Mouse (Mus musculus) small intestine, adult 2 months (tissue): Measurements from ENCODE around the gene Cpa3. TPM values are rescaled to one million over a fixed set of nuclear protein-coding genes. Genes with fewer than 3 reads are reported as not detected.

ENCODE experiments used
- H3K27ac ChIP-seq: fragments of 200-500 bp; 2 replicates; pipeline ENCODE4 v1.5.1; 2012; ENCODE audit warnings: low read depth, low read length, control low read depth, inconsistent platforms; ENCODE audit not compliant: insufficient read depth
- H3K27me3 ChIP-seq: fragments of 200-500 bp; 2 replicates; pipeline ENCODE4 v1.6.1; 2012; ENCODE audit warnings: mild to moderate bottlenecking, moderate library complexity, low read length, inconsistent platforms; ENCODE audit not compliant: control insufficient read depth, insufficient read depth
- H3K36me3 ChIP-seq: fragments of 200-500 bp; 2 replicates; pipeline ENCODE4 v1.6.1; 2012; ENCODE audit warnings: mild to moderate bottlenecking, low read length, control low read depth, inconsistent platforms; ENCODE audit not compliant: control insufficient read depth, insufficient read depth
- H3K4me1 ChIP-seq: fragments of 200-500 bp; 2 replicates; pipeline ENCODE4 v1.6.1; 2012; ENCODE audit warnings: low read length, inconsistent platforms, mixed read lengths; ENCODE audit not compliant: control insufficient read depth, insufficient read depth, insufficient read length
- H3K4me3 ChIP-seq: fragments of 200-500 bp; 2 replicates; pipeline ENCODE4 v1.5.1; 2012; ENCODE audit warnings: low read depth, mild to moderate bottlenecking, control low read depth, inconsistent platforms, low read length, moderate library complexity
- CTCF ChIP-seq: fragments of 200-500 bp; IDR thresholded peaks from 2 replicates; pipeline ENCODE4 v1.5.1; 2012; ENCODE audit warnings: low read depth, mild to moderate bottlenecking, control low read depth, inconsistent platforms, low read length, moderate library complexity, mixed read lengths; ENCODE audit not compliant: insufficient replicate concordance, insufficient read length; ENCODE audit errors: extremely low read depth
- POLR2A ChIP-seq: fragments of 200-500 bp; IDR thresholded peaks from 2 replicates; pipeline ENCODE4 v1.6.1; 2012; ENCODE audit warnings: low read depth, mild to moderate bottlenecking, control low read depth, inconsistent platforms, low read length, moderate library complexity
- WGBS: fragments of 180-500 bp; shearing (Covaris S2); methylation state at CpG from one replicate; pipeline ENCODE4 v1.1.7; 2018; 5-methylcytosine and 5-hydroxymethylcytosine counted together
- polyA plus RNA-seq: library from polyadenylated mRNA; depleted of rRNA; stranded (reverse); fragments of >200 nt; gene quantifications from 2 replicates; pipeline ENCODE4 v1.2.3, GENCODE M21; 2012; rRNA removed

Gene Cpa3
- 0.18 TPM in 1 of 2 replicates, not detected in the other for polyA plus RNA-seq

- H3K27me3 ChIP-seq, result no peaks in the 10 kb centered on the region
- H3K36me3 ChIP-seq, result no peaks in the 10 kb centered on the region
- WGBS, result 63% methylated on average over 3 of the region's 3 CpGs
- H3K27ac ChIP-seq, result no peak within 1 kb of the TSS
- H3K4me3 ChIP-seq, result no peak within 1 kb of the TSS
- H3K4me1 ChIP-seq, result no peaks in the 10 kb centered on the region
- TF ChIP-seq POLR2A, result no peak
- no peak for TF ChIP-seq CTCF
Measured at GRCm38 (mm10) chr3:20242050-20242449, at the start of gene Cpa3. Gene Cpa3, minus strand, starts transcription at chr3:20242181.

GRCm38 (mm10) chr3:20291370-20291769 is 49.4 kb upstream of the Cpa3 start:
- no peak overlapping the region for H3K4me3 ChIP-seq
- no peaks in the 10 kb centered on the region for H3K27me3 ChIP-seq
- no peak overlapping the region for H3K27ac ChIP-seq
- no peak for TF ChIP-seq CTCF
- no peak for TF ChIP-seq POLR2A
- no peaks in the 10 kb centered on the region for H3K36me3 ChIP-seq
- H3K4me1 ChIP-seq, result no peaks in the 10 kb centered on the region

- Histone ChIP-seq H3K4me3 (no peak overlapping the region), H3K4me1 (no peaks in the 10 kb centered on the region), H3K27me3 (no peaks in the 10 kb centered on the region), H3K27ac (no peak overlapping the region), H3K36me3 (no peaks in the 10 kb centered on the region)
- WGBS, result 84% methylated on average over 2 of the region's 2 CpGs
- TF ChIP-seq POLR2A, result no peak
- TF ChIP-seq CTCF, result no peak
Measured at GRCm38 (mm10) chr3:20288761-20289160, 46.8 kb upstream of the Cpa3 start.

- H3K27ac ChIP-seq, result no peak overlapping the region
- no peaks in the 10 kb centered on the region for H3K4me1 ChIP-seq
- no peak overlapping the region for H3K4me3 ChIP-seq
- whole genome bisulfite sequencing, result 42% methylated on average over 1 of the region's 1 CpGs
- TF ChIP-seq POLR2A, result no peak
- TF ChIP-seq CTCF, result no peak
- H3K27me3 ChIP-seq, result no peaks in the 10 kb centered on the region
- no peaks in the 10 kb centered on the region for H3K36me3 ChIP-seq
Measured at GRCm38 (mm10) chr3:20281796-20282195, 39.8 kb upstream of the Cpa3 start.

- H3K4me3 ChIP-seq, result no peak within 1 kb of the TSS
- TF ChIP-seq CTCF (no peak), POLR2A (no peak)
- H3K27me3 ChIP-seq, result no peaks in the 10 kb centered on the region
- 69% methylated on average over 3 of the region's 3 CpGs for WGBS
- H3K36me3 ChIP-seq, result no peaks in the 10 kb centered on the region
- no peak within 1 kb of the TSS for H3K27ac ChIP-seq
- no peaks in the 10 kb centered on the region for H3K4me1 ChIP-seq
Measured at GRCm38 (mm10) chr3:20275633-20276032, 33.7 kb upstream of the Cpa3 start, which contains the start of gene Cpb1. Gene Cpb1, minus strand, starts transcription at chr3:20275733.

GRCm38 (mm10) chr3:20254566-20255479 is 12.8 kb upstream of the Cpa3 start:
- no peak for TF ChIP-seq POLR2A
- no peak for TF ChIP-seq CTCF
- no peak overlapping the region for H3K27ac ChIP-seq
- H3K4me1 ChIP-seq, result no peaks in the 10 kb centered on the region
- H3K36me3 ChIP-seq, result no peaks in the 10 kb centered on the region
- WGBS, result 32% methylated on average over 9 of the region's 9 CpGs
- H3K27me3 ChIP-seq, result no peaks in the 10 kb centered on the region
- H3K4me3 ChIP-seq, result no peak overlapping the region

- WGBS, result 60% methylated on average over 1 of the region's 1 CpGs
- Histone ChIP-seq H3K27me3 (no peaks in the 10 kb centered on the region), H3K4me1 (no peaks in the 10 kb centered on the region), H3K4me3 (no peak overlapping the region), H3K36me3 (no peaks in the 10 kb centered on the region), H3K27ac (no peak overlapping the region)
- TF ChIP-seq CTCF (no peak), POLR2A (no peak)
Measured at GRCm38 (mm10) chr3:20243913-20244312, 1.9 kb upstream of the Cpa3 start.
